Mouse (Mus musculus) liver, embryonic 11.5 days (tissue): ENCODE measurements around the gene Lrmda. TPM values are rescaled to one million over a fixed set of nuclear protein-coding genes. Genes with fewer than 3 reads are reported as not detected.
A peak's percentile ranks its signal among the peaks of the same experiment; 100 is the strongest.

Experiments
- ATAC-seq: fragments of 200-750 bp; cut with Nextera tagmentation; replicated peaks from 2 replicates; pipeline ENCODE4 v1.8.0; 2017; ENCODE audit warnings: moderate number of reproducible peaks, mild to moderate bottlenecking, moderate TSS enrichment, moderate library complexity; ENCODE audit not compliant: low FRiP score
- DNase-seq: peaks from one replicate; pipeline ENCODE4 v3.0.0-alpha.2; 2017; ENCODE audit warnings: low spot score
- H3K27ac ChIP-seq: fragments of 300-500 bp; sonication (generic); 2 replicates; pipeline ENCODE4 v1.5.1; 2014; ENCODE audit warnings: mild to moderate bottlenecking, low read depth, low read length, control low read depth
- H3K27me3 ChIP-seq: fragments of 300-500 bp; sonication (generic); replicated peaks from 2 replicates; pipeline ENCODE4 v1.6.1; 2014; ENCODE audit warnings: low read length, mixed read lengths; ENCODE audit not compliant: control insufficient read depth, insufficient read depth
- H3K36me3 ChIP-seq: fragments of 300-500 bp; sonication (generic); 2 replicates; pipeline ENCODE4 v1.6.1; 2014; ENCODE audit warnings: mild to moderate bottlenecking, low read length, moderate library complexity, mixed read lengths; ENCODE audit not compliant: control insufficient read depth, insufficient read depth
- H3K4me1 ChIP-seq: fragments of 300-500 bp; sonication (generic); replicated peaks from 2 replicates; pipeline ENCODE4 v1.6.1; 2014; ENCODE audit warnings: low read length, mixed read lengths; ENCODE audit not compliant: control insufficient read depth, insufficient read depth
- H3K4me2 ChIP-seq: fragments of 300-500 bp; sonication (generic); 2 replicates; pipeline ENCODE4 v1.6.1; 2014; ENCODE audit warnings: mild to moderate bottlenecking, control low read depth, moderate library complexity
- H3K4me3 ChIP-seq: fragments of 300-500 bp; sonication (generic); 2 replicates; pipeline ENCODE4 v1.5.1; 2014; ENCODE audit warnings: low read depth, low read length, control low read depth
- H3K9ac ChIP-seq: fragments of 300-500 bp; sonication (generic); 2 replicates; pipeline ENCODE4 v1.6.1; 2014; ENCODE audit warnings: low read depth, low read length, control low read depth
- H3K9me3 ChIP-seq: fragments of 300-500 bp; sonication (generic); 2 replicates; pipeline ENCODE4 v1.6.1; 2016; ENCODE audit warnings: low read length, inconsistent platforms, mixed read lengths; ENCODE audit not compliant: control insufficient read depth
- WGBS: fragments of 180-500 bp; shearing (Covaris S2); extraction: QIAGEN DNeasy Blood & Tissue Kit; methylation state at CpG from one replicate; pipeline ENCODE4 v1.1.7; 2014; 5-methylcytosine and 5-hydroxymethylcytosine counted together
- polyA plus RNA-seq: library from polyadenylated mRNA; unstranded; fragments of >200 nt; fragmentation: Nextera tagmentation; extraction: Ambion mirVana; gene quantifications from 2 replicates; pipeline ENCODE4 v1.2.1, GENCODE M21; 2014

Lrmda gene
- polyA plus RNA-seq, 1 experiment from 2014 or later, result 0.53 TPM

DNA sequence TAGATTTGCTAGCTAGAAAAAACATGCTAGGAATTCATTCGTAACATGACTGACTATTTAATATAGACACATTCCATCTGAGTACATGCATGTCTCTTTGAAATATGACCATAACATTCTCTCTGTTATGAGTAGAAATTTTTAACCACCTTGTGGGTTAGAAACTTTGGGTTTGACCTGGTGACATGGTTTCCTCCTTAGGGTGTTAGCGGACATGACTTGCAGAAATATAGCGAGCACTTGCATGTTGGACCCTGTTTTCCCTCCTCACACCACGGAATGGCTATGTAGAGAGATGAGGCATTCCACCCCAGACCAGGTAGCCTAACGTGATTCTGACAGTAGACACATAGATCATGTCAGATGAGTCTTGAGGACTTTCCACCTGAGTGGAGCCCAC, 735.1 kb downstream of the Lrmda start:
- Histone ChIP-seq H3K27me3 (no peaks in the 10 kb centered on the region), H3K27ac (no peak overlapping the region), H3K4me3 (no peak overlapping the region), H3K9me3 (no peaks in the 10 kb centered on the region), H3K9ac (no peak overlapping the region), H3K36me3 (no peaks in the 10 kb centered on the region), H3K4me1 (peaks cover 5% of the 10 kb centered on the region), H3K4me2 (no peak overlapping the region)
- 79% methylated on average over 5 of the region's 5 CpGs for WGBS
- ATAC-seq (no peak), DNase-seq (no peak)

DNA sequence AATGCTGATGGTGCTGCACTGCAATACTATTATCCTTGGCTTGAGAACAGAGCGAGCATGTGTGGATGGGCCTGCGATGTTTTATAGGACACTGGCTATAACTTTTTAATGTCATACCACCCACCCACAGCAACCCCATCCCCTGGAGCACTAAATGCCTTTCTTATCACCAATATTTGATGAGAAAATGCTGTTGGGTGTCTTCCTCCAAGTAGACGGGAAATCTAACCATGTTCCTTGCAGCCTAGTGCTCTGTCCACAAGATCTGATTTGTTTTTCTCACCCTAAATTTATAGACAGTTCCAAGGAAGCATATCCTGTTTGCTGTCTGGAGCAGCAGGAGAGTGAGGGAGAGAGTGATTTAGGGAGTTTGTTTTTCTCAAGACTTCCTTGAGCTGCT, 738.0 kb downstream of the Lrmda start:
- 87% methylated on average over 3 of the region's 3 CpGs for WGBS
- Histone ChIP-seq H3K4me3 (no peak overlapping the region), H3K4me1 (peaks cover 9% of the 10 kb centered on the region), H3K27me3 (no peaks in the 10 kb centered on the region), H3K9ac (no peak overlapping the region), H3K4me2 (no peak overlapping the region), H3K27ac (no peak overlapping the region), H3K9me3 (no peaks in the 10 kb centered on the region), H3K36me3 (no peaks in the 10 kb centered on the region)
- DNase-seq (no peak), ATAC-seq (no peak)

GRCm38 (mm10) chr14:22759216-22759615, 739.7 kb downstream of the Lrmda start:
- peaks cover 9% of the 10 kb centered on the region for H3K4me1 ChIP-seq
- 17% methylated on average over 2 of the region's 2 CpGs for WGBS
- H3K4me2 ChIP-seq, result no peak overlapping the region
- peak overlapping the region; percentile 49; the same call in 1 of the 2 replicates for H3K27ac ChIP-seq
- no peak overlapping the region for H3K9ac ChIP-seq
- no peak overlapping the region for H3K4me3 ChIP-seq
- H3K27me3 ChIP-seq, result no peaks in the 10 kb centered on the region
- DNase-seq (no peak), ATAC-seq (no peak)
- H3K36me3 ChIP-seq, result no peaks in the 10 kb centered on the region
- no peaks in the 10 kb centered on the region for H3K9me3 ChIP-seq

DNA sequence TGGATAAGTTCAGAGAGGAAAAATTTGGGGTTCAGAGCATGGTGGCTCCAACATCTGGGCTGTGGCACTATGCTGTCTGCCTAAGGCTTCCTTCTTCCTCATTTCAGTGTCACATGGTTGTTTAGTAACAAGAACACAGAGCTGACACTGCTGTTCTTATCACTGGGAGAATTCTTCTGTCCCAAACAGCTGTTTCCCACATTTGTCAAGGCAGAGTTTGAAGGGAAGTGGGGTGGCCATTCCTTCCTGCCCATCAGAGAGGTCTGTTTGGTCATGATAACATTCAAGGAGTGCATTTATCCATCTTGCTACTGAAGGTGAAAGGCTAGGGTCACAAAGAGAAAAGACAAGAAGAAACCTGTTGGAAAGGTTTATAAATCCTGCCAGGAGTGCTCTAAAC, 740.2 kb downstream of the Lrmda start:
- Histone ChIP-seq H3K27me3 (no peaks in the 10 kb centered on the region), H3K27ac (peak overlapping the region; percentile 49; the same call in 1 of the 2 replicates), H3K4me2 (no peak overlapping the region), H3K9ac (no peak overlapping the region), H3K4me3 (no peak overlapping the region), H3K36me3 (no peaks in the 10 kb centered on the region), H3K4me1 (peaks cover 9% of the 10 kb centered on the region), H3K9me3 (no peaks in the 10 kb centered on the region)
- ATAC-seq (peak; percentile 31; the same call in 1 of the 2 replicates), DNase-seq (no peak)

GRCm38 (mm10) chr14:22760241-22761039, 740.9 kb downstream of the Lrmda start:
- no peak overlapping the region for H3K27ac ChIP-seq
- no peak overlapping the region for H3K4me3 ChIP-seq
- H3K9ac ChIP-seq, result no peak overlapping the region
- H3K9me3 ChIP-seq, result no peaks in the 10 kb centered on the region
- peaks cover 9% of the 10 kb centered on the region for H3K4me1 ChIP-seq
- DNase-seq, result no peak
- 42% methylated on average over 7 of the region's 7 CpGs for WGBS
- H3K27me3 ChIP-seq, result no peaks in the 10 kb centered on the region
- H3K4me2 ChIP-seq, result no peak overlapping the region
- ATAC-seq, result no peak
- H3K36me3 ChIP-seq, result no peaks in the 10 kb centered on the region

- H3K9ac ChIP-seq, result no peak overlapping the region
- no peaks in the 10 kb centered on the region for H3K9me3 ChIP-seq
- H3K4me3 ChIP-seq, result no peak overlapping the region
- no peaks in the 10 kb centered on the region for H3K36me3 ChIP-seq
- no peaks in the 10 kb centered on the region for H3K27me3 ChIP-seq
- DNase-seq (no peak), ATAC-seq (no peak)
- no peak overlapping the region for H3K4me2 ChIP-seq
- no peak overlapping the region for H3K27ac ChIP-seq
- no peaks in the 10 kb centered on the region for H3K4me1 ChIP-seq
- WGBS, result 46% methylated on average over 2 of the region's 2 CpGs
Observed at GRCm38 (mm10) chr14:22781709-22782108, 762.2 kb downstream of the Lrmda start.

DNA sequence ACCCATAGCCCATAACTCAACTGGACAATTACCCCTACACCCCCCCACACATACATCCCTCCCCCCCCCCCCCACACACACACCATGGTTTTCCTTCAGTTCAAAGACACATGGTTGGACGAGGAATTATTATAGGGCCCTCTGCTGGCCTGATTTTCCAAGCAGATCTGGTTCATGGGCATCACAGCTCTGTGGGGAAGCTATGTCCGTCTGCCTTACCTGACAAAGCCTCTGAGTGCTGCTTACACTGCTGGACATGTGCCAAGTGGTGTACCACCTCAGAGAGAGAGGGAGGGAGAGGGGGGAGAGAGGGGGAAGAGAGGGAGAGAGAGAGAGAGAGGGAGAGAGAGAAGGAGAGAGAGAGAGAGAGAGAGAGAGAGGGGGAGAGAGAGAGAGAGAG, 762.9 kb downstream of the Lrmda start:
- ATAC-seq (no peak), DNase-seq (no peak)
- Histone ChIP-seq H3K9ac (no peak overlapping the region), H3K4me1 (no peaks in the 10 kb centered on the region), H3K9me3 (no peaks in the 10 kb centered on the region), H3K4me2 (no peak overlapping the region), H3K4me3 (no peak overlapping the region), H3K27me3 (no peaks in the 10 kb centered on the region), H3K27ac (no peak overlapping the region), H3K36me3 (no peaks in the 10 kb centered on the region)
- 48% methylated on average over 2 of the region's 2 CpGs for WGBS

DNA sequence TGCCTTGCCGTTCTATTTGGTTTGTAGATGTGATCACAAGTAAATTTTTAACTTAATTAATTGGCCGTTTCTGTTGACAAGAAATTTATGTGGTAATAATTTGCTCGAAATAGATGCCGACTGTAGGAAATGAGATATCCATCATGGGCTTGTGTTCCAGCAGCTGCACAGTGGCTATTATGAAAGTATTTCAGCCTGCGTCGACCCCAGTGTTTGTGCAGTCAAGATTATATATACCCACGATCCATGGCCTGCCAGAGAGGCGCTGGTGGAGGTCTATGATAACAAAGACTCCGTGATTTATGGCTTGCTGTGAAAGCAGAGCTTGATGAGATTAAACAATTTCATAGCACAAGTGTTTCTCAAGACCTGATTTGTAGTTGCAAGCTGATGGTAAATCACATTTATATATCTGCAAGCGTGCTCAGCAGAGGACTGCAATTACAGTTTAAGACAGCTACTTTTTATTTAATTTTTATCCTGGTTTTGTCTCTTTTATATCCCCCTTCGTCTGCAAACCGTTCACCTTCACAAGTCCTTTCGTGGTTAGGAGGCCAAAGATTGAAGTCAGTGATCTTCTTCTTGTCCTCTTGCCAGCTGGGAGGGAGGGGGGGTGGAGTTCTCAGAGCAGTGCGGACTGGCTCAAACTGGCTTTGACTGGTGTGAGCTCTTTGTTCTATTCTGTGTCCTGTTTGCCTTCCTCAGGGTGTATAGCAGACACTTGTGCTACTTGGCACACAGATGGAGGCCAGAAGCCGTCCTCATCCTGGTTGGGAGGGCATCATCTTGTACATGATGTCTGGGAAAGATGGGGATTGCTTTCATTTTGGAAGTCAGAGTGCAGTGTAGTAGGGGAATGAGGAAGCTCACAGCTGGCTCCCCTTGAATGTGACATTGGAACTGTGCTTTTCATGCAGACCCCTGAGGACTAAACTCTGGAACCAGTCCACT, 764.0 kb downstream of the Lrmda start:
- 42% methylated on average over 15 of the region's 15 CpGs for WGBS
- Histone ChIP-seq H3K4me3 (no peak overlapping the region), H3K27ac (no peak overlapping the region), H3K36me3 (no peaks in the 10 kb centered on the region), H3K9ac (no peak overlapping the region), H3K4me1 (no peaks in the 10 kb centered on the region), H3K27me3 (no peaks in the 10 kb centered on the region), H3K4me2 (no peak overlapping the region), H3K9me3 (no peaks in the 10 kb centered on the region)
- ATAC-seq, result no peak
- DNase-seq, result no peak
